Mouse (Mus musculus): ENCODE data around the gene Hist1h2bb.

GRCm38 (mm10) chr13:23739069-23739921, 7.2 kb upstream of the Hist1h2bb start:
- TF ChIP-seq CTCF (IDR thresholded peaks at IDR 0.05; ENCODE audit: borderline replicate concordance, control insufficient read depth, extremely low read depth, insufficient read depth, low read length, poor library complexity) (no peak), POLR2A (IDR thresholded peaks at IDR 0.05; ENCODE audit: control insufficient read depth, extremely low read depth, insufficient read depth, low read length, poor library complexity) (peak; percentile 81)
